Mouse (Mus musculus) ES-Bruce4 (cell line): ENCODE results near the gene Ctdnep1.
A peak's percentile ranks its signal among the peaks of the same experiment; 100 is the strongest.

Experiments
- EP300 ChIP-seq: IDR thresholded peaks from 2 replicates; pipeline ENCODE4 v1.6.1; 2011; ENCODE audit warnings: low read depth, low read length; ENCODE audit not compliant: insufficient read depth
- POLR2A ChIP-seq: IDR thresholded peaks from one replicate; pipeline ENCODE4 v1.8.1; 2011; ENCODE audit warnings: low read length; ENCODE audit not compliant: insufficient read depth

DNA sequence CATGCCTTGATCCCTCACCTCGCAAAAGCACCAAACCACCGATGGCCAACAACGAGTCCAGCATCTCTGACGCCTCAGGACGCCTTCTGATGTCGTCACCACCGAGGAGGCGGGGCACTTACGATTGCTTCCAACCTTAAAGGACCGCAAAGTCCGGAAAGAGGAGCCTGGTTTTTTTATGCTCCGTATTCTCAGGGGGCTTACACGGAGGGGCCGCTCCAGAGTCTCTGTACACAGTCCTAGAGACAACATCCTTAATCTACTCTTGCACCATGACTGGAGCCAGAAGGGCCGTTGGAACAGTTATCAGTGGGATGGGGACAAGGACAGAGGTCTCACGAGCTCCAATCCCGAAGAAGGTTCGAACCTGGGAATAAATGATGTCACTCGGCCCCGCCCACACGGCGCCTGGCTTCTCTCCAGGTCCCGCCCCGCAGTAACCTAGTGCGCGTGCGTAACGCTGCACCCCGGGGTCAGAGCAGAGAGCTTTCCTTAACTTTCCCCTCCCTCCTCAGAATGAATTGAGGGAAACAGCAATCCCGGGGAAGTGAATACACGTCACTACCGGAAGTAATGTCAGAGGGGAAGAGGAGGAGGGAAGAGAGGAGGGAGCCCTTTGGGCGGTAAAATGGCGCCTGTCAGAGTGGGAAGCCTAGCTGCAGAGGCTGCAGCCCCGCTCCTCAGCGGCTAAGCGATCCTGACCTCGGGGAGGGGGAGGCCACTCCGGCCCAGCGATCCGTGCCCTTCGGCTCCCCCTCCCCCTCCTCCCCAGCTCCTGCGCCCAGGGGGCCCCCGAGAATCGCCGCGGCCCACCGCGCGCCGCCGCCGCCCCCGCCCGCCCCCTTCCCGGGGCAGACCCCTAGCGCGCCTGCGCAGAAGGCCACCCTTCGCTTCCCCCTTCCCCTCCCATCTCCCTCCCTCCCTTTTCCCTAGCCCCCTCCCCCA lies 488 bp upstream of the Ctdnep1 start:
- TF ChIP-seq POLR2A (peak; percentile 54), EP300 (no peak)
